Mouse (Mus musculus) inflammation-experienced regulatory T-cells, adult 6 months (primary cell): Measurements from ENCODE around the gene Mpig6b. TPM values are rescaled to one million over a fixed set of nuclear protein-coding genes. Genes with fewer than 3 reads are reported as not detected.

ENCODE experiments used
- ATAC-seq: one replicate; pipeline ENCODE4 v1.8.0; 2017
- polyA plus RNA-seq, 3 experiments: library from polyadenylated mRNA; unstranded; fragments of 100-300 nt; shearing (Covaris generic); gene quantifications; one replicate each; pipeline ENCODE4 v1.2.1; 2017

The Mpig6b gene
- polyA plus RNA-seq, 3 experiments from 2014 or later, result not detected

- ATAC-seq, result no peak
Observed at GRCm38 (mm10) chr17:35085208-35085865, 19.4 kb upstream of the Mpig6b start, which contains the start of gene Ly6g6f. Gene Ly6g6f (minus strand): TSS chr17:35085610.

DNA sequence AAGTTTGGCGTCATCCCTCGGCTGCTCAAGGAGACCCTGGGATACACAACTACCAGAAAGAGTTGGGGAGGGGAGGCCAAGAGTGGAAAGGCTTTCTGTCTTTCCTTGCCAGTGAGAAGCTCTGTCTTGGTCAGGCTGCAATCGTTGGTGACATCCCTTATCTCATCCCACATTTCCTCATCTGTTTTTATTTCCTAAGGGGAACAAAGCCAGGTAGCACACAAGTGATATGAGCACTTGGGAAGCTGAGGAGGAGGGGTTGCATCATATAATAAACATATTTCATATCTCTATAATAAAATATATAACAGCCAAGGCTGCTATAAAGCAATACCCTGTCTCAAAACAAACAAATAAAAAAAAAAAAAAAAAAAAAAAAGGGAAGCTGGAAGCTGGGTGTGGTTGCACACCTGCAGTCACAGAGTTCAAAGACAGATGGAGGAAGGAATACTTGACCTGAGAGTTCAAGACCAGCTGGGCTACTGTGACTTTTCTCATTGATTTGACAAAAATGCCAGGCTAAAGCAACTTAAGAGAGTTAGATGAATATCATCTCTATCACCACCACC, 18.0 kb upstream of the Mpig6b start:
- ATAC-seq, result no peak

- ATAC-seq, result no peak
Observed at GRCm38 (mm10) chr17:35082841-35083576, 17.0 kb upstream of the Mpig6b start.

- no peak for ATAC-seq
Observed at GRCm38 (mm10) chr17:35080710-35081109, 14.7 kb upstream of the Mpig6b start.

GRCm38 (mm10) chr17:35080248-35080647, 14.3 kb upstream of the Mpig6b start:
- no peak for ATAC-seq

- ATAC-seq, result no peak
Observed at GRCm38 (mm10) chr17:35079778-35080177, 13.8 kb upstream of the Mpig6b start.

DNA sequence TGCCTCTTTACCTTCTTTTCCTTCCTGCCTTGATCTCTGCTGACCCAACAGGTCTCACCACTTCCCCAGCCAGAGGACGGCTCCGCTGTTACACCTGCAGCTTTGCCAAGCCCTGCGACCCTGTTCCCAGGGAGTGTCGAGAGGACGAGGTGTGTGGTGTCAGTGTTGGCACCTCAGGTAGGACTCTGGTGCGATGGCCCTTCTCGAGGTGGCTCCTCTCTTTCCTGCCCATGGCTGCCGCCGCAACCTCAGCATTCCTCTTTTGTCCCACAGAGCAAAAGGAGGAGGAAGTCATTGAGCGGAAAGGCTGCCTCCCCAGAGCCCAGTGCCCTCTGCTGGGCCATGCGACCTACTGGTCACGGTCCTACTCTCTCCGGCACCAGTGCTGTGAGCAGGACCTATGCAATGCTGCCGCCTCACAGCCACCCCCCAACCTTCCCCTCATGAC, 11.8 kb upstream of the Mpig6b start, which contains the start of gene Ly6g6d:
Gene Ly6g6d (minus strand): TSS at position 280 of the 448 bp plus-strand sequence.
- no peak for ATAC-seq

GRCm38 (mm10) chr17:35077285-35077684, 11.3 kb upstream of the Mpig6b start:
- ATAC-seq, result no peak

- ATAC-seq, result no peak
Observed at GRCm38 (mm10) chr17:35076507-35077176, 10.7 kb upstream of the Mpig6b start, which contains the start of gene Ly6g6e. Gene Ly6g6e (plus strand): TSS chr17:35076902.

DNA sequence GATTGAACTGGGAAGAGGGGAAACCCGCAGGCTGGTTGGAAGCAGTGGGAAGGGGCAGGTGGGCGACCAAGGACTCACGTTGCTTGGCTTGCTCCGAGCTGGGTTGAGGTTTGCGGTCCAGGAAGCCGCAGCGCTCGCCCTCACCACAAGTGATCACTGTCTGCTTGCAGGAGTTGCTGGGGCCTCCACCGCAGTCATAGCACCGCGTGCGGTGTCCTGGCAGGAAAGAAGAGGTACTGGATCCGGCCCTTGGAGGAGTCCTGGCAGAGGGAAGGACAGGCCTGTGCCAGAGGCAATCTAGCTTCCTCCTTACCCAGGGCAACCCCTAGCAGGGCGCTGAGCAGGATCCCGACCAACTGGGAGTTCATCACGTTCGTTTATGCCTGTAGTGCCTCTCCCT, 8.1 kb upstream of the Mpig6b start:
- no peak for ATAC-seq

GRCm38 (mm10) chr17:35071454-35071853, 5.5 kb upstream of the Mpig6b start:
- ATAC-seq, result no peak

- ATAC-seq, result no peak
Observed at GRCm38 (mm10) chr17:35070556-35071229, 4.7 kb upstream of the Mpig6b start.

DNA sequence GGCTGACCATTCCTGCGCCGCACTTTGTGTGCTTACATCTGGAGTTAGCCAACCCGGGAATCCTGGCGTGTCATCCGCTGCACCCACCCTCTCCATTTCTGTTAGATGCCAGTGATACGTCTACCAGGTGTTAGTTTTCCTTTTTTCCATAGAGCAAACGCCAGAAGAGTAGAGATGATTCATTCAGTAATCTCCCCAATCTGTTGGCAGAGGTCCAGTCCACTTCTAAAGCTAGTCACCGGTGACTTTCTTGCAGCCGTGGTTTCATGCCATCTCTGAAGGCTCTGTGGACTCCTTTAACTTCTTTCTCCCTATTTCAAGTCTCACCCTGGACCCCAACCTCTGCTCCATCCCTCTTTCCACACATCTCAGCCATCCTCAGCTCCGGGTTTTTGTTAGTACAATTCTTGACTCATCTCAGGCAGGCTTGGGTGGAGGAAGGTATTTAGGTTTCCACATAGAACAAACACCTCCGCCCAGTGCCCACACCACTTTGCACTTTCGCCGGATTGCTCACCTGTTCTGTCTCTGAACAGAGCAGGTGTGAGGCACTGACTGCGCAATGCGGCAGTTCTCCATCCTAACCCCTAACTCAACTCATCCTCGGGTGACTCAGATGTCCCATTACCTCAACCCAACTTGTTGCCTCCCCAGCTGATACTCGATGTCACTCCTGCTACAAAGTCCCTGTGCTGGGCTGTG, 2.4 kb upstream of the Mpig6b start:
- ATAC-seq, result no peak

- ATAC-seq, result no peak
Observed at GRCm38 (mm10) chr17:35064951-35065947, 735 bp downstream of the Mpig6b start, which contains the start of gene Ly6g6c. Gene Ly6g6c (plus strand): TSS chr17:35065388.

- ATAC-seq, result no peak
Observed at GRCm38 (mm10) chr17:35064378-35064877, 1.6 kb downstream of the Mpig6b start.

- ATAC-seq, result no peak
Observed at GRCm38 (mm10) chr17:35063466-35063865, 2.5 kb downstream of the Mpig6b start.

DNA sequence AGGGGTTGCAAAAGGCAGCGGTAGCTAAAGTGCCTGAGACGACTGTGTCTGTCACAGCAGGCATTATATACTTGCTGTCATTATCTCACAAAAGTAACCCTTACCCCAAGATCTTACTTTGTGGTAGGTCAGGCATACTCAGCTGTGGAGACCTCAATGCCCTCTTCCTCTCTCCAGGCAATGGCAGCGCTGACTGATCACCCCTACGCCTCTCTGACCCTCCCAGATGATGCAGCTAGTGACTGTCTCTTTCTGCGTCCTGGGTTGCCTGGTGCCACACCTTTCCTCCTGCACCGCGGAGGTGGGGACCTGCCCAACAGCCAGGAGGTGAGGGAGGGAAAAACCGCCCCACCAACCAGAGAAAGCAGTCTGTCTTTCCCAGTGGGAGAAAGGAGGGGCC, 4.7 kb downstream of the Mpig6b start:
- no peak for ATAC-seq

DNA sequence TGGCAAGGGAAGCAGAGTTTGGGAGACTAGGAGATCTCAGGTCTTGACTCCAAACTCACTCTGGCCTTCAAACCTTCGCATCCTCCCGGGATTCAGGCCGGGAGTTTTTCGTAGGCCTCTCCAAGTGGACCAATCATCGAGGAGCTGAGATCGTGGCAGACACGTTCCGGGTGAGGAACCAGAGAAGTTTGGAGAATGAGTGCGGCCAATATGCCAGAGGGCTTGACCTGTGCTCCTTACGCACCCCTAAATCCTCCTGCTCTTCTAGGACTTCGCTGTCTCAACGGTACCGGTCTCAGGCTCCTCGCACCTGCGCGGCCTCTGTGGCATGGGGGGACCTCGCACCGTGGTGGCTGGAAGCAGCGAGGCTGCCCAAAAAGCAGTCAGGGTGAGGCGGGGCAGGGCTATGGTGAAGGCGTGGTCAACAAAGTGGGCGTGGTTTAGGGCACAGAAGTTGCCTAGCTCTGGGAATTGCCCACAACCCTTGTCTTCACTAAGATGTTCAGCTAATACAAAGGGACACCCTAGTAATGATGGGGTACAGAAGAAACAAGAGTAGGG, 5.2 kb downstream of the Mpig6b start:
- no peak for ATAC-seq

DNA sequence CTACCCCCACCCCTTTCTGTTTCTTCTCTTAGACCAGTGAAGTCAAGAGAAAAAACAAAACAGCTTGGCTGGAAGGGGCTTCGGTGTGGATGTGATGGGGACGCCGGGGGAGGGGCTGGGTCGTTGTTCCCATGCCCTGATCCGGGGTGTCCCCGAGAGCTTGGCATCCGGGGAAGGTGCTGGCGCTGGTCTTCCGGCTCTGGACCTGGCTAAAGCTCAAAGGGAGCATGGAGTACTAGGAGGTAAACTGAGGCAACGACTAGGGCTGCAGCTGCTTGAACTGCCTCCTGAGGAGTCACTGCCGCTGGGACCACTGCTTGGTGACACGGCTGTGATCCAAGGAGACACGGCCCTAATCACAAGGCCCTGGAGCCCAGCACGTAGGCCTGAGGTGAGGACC, 5.9 kb downstream of the Mpig6b start:
- no peak for ATAC-seq
